Mouse (Mus musculus) MEL (cell line): ENCODE measurements around the gene Gtf2b.

Experiments used
- CTCF ChIP-seq, 3 experiments: IDR thresholded peaks in 2 of 3; conservative IDR thresholded peaks in 1 of 3; 2 replicates each; pipeline ENCODE4 v1.5.1; 2011 to 2012; ENCODE audit warnings: low read length in 3 of 3, low read depth in 2 of 3, mild to moderate bottlenecking in 2 of 3, improper control_type of control experiment in 1 of 3, inconsistent platforms in 1 of 3, mixed read lengths in 1 of 3, moderate library complexity in 1 of 3; ENCODE audit not compliant: control insufficient read depth in 1 of 3, insufficient read depth in 1 of 3, poor library complexity in 1 of 3, severe bottlenecking in 1 of 3
- E2F4 ChIP-seq: IDR thresholded peaks from 2 replicates; pipeline ENCODE4 v1.6.1; 2011; ENCODE audit warnings: low read depth, low read length, improper control_type of control experiment, borderline replicate concordance
- MYC ChIP-seq: IDR thresholded peaks from 2 replicates; pipeline ENCODE4 v1.6.1; 2011; ENCODE audit warnings: low read depth, mild to moderate bottlenecking, low read length, improper control_type of control experiment, moderate library complexity
- POLR2A ChIP-seq, 2 experiments: IDR thresholded peaks; 2 replicates each; pipeline ENCODE4 v1.6.1; 2011 to 2012; ENCODE audit warnings: low read length in 2 of 2, mild to moderate bottlenecking in 2 of 2, control low read depth in 1 of 2, improper control_type of control experiment in 1 of 2, low read depth in 1 of 2, moderate library complexity in 1 of 2; ENCODE audit not compliant: control insufficient read depth in 1 of 2, insufficient read depth in 1 of 2, poor library complexity in 1 of 2
- TCF12 ChIP-seq: IDR thresholded peaks from 2 replicates; pipeline ENCODE4 v1.6.1; 2014; ENCODE audit warnings: low read depth, mild to moderate bottlenecking, inconsistent platforms, low read length, improper control_type of control experiment, moderate library complexity

DNA sequence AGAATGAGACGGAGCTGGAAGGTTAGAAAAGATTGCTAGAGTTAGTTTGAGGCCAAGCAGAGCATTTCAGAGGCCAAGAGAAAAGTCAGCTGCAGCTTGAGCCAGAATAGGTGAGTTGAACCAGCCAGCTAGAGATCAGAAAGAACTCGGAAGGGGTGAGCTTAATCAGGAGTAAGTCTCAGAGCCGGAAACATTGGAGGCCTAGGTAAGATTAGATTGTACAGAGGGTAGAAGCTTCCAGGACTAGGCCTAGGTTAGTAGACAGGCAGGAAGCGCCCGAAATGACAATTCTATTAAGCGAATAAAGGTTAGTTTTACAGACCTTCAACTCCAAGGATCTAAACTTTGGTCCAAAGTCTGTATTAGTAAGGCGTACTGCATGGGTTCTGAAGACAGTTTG lies 6.3 kb upstream of the Gtf2b start:
- TF ChIP-seq MYC (no peak), POLR2A (IDR thresholded peaks at IDR 0.05; ENCODE audit: control insufficient read depth in 1 of 2, insufficient read depth in 1 of 2, low read depth in 1 of 2, low read length in 2 of 2, poor library complexity in 1 of 2) (no peak), TCF12 (no peak), E2F4 (no peak), CTCF (IDR thresholded peaks at IDR 0.05 in 2 of 3, conservative IDR thresholded peaks at IDR 0.05 in 1 of 3; ENCODE audit: control insufficient read depth in 1 of 3, insufficient read depth in 1 of 3, low read depth in 2 of 3, low read length in 3 of 3, poor library complexity in 1 of 3, severe bottlenecking in 1 of 3) (no peak)
